Mouse (Mus musculus) spleen, adult 2 months (tissue): ENCODE data around the gene Aes. TPM values are rescaled to one million over a fixed set of nuclear protein-coding genes. Genes with fewer than 3 reads are reported as not detected.

Source experiments
- DNase-seq, 2 experiments: peaks; one replicate each; pipeline versions ENCODE4 v3.0.0 to v3.0.0-alpha.2; 2012 to 2021; ENCODE audit warnings: low spot score in 2 of 2, low read depth in 1 of 2
- H3K27ac ChIP-seq: fragments of 200-500 bp; 2 replicates; pipeline ENCODE4 v1.5.1; 2012; ENCODE audit warnings: low read length, inconsistent platforms; ENCODE audit not compliant: insufficient read depth
- H3K27me3 ChIP-seq: fragments of 200-500 bp; 2 replicates; pipeline ENCODE4 v1.6.1; 2012; ENCODE audit warnings: mild to moderate bottlenecking, moderate library complexity, low read length, inconsistent platforms; ENCODE audit not compliant: control insufficient read depth, insufficient read depth
- H3K36me3 ChIP-seq: fragments of 200-500 bp; 2 replicates; pipeline ENCODE4 v1.6.1; 2012; ENCODE audit warnings: mild to moderate bottlenecking, low read length, inconsistent platforms; ENCODE audit not compliant: control insufficient read depth, insufficient read depth
- H3K4me1 ChIP-seq: fragments of 200-500 bp; 2 replicates; pipeline ENCODE4 v1.6.1; 2011; ENCODE audit warnings: inconsistent platforms; ENCODE audit not compliant: control insufficient read depth, insufficient read depth, insufficient read length
- H3K4me3 ChIP-seq: fragments of 200-500 bp; 2 replicates; pipeline ENCODE4 v1.5.1; 2011; ENCODE audit warnings: mild to moderate bottlenecking, inconsistent platforms; ENCODE audit not compliant: insufficient read depth, insufficient read length; ENCODE audit errors: extremely low read depth
- CTCF ChIP-seq: fragments of 200-500 bp; IDR thresholded peaks from 2 replicates; pipeline ENCODE4 v1.5.1; 2011; ENCODE audit warnings: mild to moderate bottlenecking, inconsistent platforms; ENCODE audit not compliant: insufficient read depth, insufficient read length, insufficient replicate concordance; ENCODE audit errors: extremely low read depth
- POLR2A ChIP-seq: fragments of 200-500 bp; IDR thresholded peaks from 2 replicates; pipeline ENCODE4 v1.6.1; 2011; ENCODE audit warnings: low read depth, low read length, inconsistent platforms
- WGBS: fragments of 180-500 bp; shearing (Covaris S2); methylation state at CpG from one replicate; pipeline ENCODE4 v1.1.7; 2018; 5-methylcytosine and 5-hydroxymethylcytosine counted together
- polyA plus RNA-seq: library from polyadenylated mRNA; depleted of rRNA; stranded (reverse); fragments of >200 nt; gene quantifications from 2 replicates; pipeline ENCODE4 v1.2.3, GENCODE M21; 2012

Gene Aes
- polyA plus RNA-seq, 1 experiment, result 702 TPM

GRCm38 (mm10) chr10:81550257-81550656, 9.0 kb upstream of the Aes start:
- WGBS, result 14% methylated on average over 7 of the region's 7 CpGs
- Histone ChIP-seq H3K4me1 (peaks cover 8% of the 10 kb centered on the region; the same call in 1 of the 2 replicates), H3K4me3 (no peak overlapping the region), H3K27me3 (no peaks in the 10 kb centered on the region), H3K36me3 (no peaks in the 10 kb centered on the region), H3K27ac (no peak overlapping the region)
- peak in 1 of 2 experiments; percentile 75 for DNase-seq
- TF ChIP-seq POLR2A (no peak), CTCF (peak; percentile 88; the same call in 1 of the 2 replicates)

- H3K4me3 ChIP-seq, result no peak overlapping the region
- TF ChIP-seq CTCF (peak; percentile 79; the same call in 1 of the 2 replicates), POLR2A (no peak)
- peaks cover 8% of the 10 kb centered on the region; the same call in 1 of the 2 replicates for H3K4me1 ChIP-seq
- DNase-seq, result peak; percentile 79 to 85
- H3K27me3 ChIP-seq, result no peaks in the 10 kb centered on the region
- H3K27ac ChIP-seq, result peak overlapping the region; percentile 6; the same call in 1 of the 2 replicates
- no peaks in the 10 kb centered on the region for H3K36me3 ChIP-seq
- WGBS, result 2% methylated on average over 12 of the region's 12 CpGs
Measured at GRCm38 (mm10) chr10:81551597-81552102, 7.6 kb upstream of the Aes start.

DNA sequence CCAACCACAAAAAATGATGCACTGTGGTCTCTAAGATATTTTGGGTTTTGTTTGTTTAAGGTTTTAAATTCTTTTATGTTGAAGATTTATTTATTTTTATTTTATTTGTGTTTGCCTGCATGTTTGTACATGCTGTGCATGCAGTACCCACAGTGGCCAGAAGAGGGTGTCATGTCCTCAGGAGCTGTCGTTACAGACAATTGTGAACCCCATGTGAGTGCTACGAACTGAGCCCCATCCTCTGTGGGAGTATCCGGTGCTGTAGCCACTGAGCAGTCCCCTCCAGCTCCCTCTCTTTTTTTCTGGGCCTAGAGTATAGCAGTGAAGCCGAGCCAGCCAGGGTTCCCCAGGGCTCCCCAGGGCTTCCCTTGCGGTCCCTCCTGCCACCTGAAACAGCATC, 6.1 kb upstream of the Aes start:
- Histone ChIP-seq H3K4me3 (no peak overlapping the region), H3K4me1 (peaks cover 8% of the 10 kb centered on the region; the same call in 1 of the 2 replicates), H3K27me3 (no peaks in the 10 kb centered on the region), H3K27ac (no peak overlapping the region), H3K36me3 (no peaks in the 10 kb centered on the region)
- TF ChIP-seq POLR2A (no peak), CTCF (peak; percentile 37; the same call in 1 of the 2 replicates)
- WGBS, result 60% methylated on average over 5 of the region's 5 CpGs
- no peak for DNase-seq

DNA sequence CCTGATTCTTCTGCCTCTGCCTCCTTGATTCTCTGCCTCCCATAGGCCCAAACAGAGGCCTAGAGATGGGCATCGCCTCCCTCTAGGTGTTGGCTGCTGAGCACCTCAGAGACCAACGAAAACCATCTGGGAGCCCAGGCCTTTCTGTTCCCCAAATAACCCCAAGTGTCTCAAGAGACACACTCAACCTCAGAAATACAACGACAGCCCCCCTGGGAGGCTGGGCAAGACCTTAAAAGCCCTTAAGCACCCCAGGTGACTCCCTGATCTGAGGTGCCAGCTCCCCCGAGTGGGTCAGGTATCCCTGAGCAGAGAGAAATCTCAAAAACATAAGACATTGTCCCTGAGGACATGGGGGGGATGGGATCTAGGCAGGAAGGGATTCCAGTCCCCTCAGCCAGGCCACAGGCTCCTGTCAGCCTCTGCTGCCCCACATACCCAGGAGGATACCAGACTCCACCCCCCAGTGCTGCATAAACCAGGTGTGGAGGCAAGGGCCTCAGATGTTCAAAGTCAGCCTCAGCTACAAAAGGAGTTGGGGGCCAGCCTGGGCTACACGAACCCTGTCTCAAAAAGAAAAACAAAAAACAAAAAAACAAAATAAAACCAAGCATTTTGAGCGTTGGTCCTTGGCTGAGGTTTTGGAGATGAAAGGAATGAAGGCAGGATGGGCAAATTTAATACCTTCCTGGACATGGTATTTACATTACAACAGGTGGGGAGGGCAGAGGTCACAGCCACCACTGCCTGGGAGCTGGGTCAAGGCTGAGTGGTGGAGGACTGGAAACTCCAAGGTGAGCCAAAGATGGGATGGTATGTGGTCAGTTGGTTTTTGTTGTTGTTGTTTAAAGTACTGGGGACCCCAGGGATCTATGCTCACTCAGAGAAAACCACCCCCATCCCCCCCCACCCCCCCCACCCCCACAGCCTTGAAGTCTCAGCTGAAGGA, 5.2 kb upstream of the Aes start:
- 46% methylated on average over 6 of the region's 6 CpGs for WGBS
- DNase-seq, result no peak

GRCm38 (mm10) chr10:81556282-81556681, 3.0 kb upstream of the Aes start:
- Histone ChIP-seq H3K27me3 (no peaks in the 10 kb centered on the region), H3K27ac (no peak overlapping the region), H3K4me3 (no peak overlapping the region), H3K36me3 (peaks cover 1% of the 10 kb centered on the region; the same call in 1 of the 2 replicates), H3K4me1 (peaks cover 9% of the 10 kb centered on the region; the same call in 1 of the 2 replicates)
- 83% methylated on average over 3 of the region's 3 CpGs for whole genome bisulfite sequencing
- TF ChIP-seq CTCF (no peak), POLR2A (no peak)
- DNase-seq, result no peak

More for the DNA sequence above, 5.2 kb upstream of the Aes start:
- Histone ChIP-seq H3K36me3 (no peaks in the 10 kb centered on the region), H3K27ac (peak overlapping the region; percentile 24; the same call in 1 of the 2 replicates), H3K4me1 (peaks cover 8% of the 10 kb centered on the region; the same call in 1 of the 2 replicates), H3K27me3 (no peaks in the 10 kb centered on the region), H3K4me3 (no peak overlapping the region)
- TF ChIP-seq POLR2A (no peak), CTCF (no peak)

DNA sequence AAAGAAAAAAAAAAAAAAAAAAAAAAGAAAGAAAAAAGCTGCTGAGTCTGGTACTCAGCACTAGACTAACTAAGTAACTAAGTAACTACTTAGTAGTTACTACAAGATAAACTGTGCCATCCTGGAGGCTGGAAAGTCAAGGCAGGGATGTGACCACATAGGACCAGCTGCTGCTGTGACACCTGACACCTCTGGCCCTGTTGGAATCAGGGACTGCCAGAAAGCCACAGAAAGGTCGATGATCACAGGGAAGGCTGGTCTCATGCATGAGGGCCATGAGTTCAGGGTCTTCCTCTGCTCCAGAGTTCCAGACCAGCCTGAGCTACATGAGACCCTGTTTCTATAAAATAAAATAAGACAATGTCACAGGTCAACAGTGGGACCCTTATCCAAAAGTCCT, 1.8 kb upstream of the Aes start:
- Histone ChIP-seq H3K27me3 (no peaks in the 10 kb centered on the region), H3K4me3 (no peak overlapping the region), H3K27ac (no peak overlapping the region), H3K4me1 (peaks cover 12% of the 10 kb centered on the region; the same call in 1 of the 2 replicates), H3K36me3 (peaks cover 9% of the 10 kb centered on the region)
- DNase-seq, result no peak
- TF ChIP-seq POLR2A (no peak), CTCF (no peak)
- 61% methylated on average over 1 of the region's 1 CpGs for WGBS
